In genomic region chr13:6618711-6619110, GRCm38 (mm10) we compare ENCODE assay signal across 28 mouse cellular contexts. TPM values are rescaled to one million over a fixed set of nuclear protein-coding genes. Genes with fewer than 3 reads are reported as not detected.
DNase-seq lines count a peak whose midpoint lies in the region; ATAC-seq and TF ChIP-seq lines count a peak whose summit lies in the region.
"Had no signal": no experiment of that assay in that cellular context is flagged by ENCODE, and none has a peak within 500 bp of the region (broad histone marks: within the 10 kb centered on the region; RNA-seq: fewer than 3 reads in every experiment).

No protein-coding gene starts in this region.

- DNase-seq in left cerebral cortex, adult 2 months (ENCODE audit: extremely low spot score in 1 of 2, low spot score in 2 of 2), result no peak
- DNase-seq in left cerebral cortex, postnatal 14 days (ENCODE audit: low spot score in 2 of 2), result no peak
- DNase-seq in Patski (ENCODE audit: low read depth, low spot score), result no peak
- DNase-seq in forebrain, embryonic 11.5 days (ENCODE audit: low spot score), result no peak
- no peak for DNase-seq in layer of hippocampus, postnatal 25 days (ENCODE audit: extremely low spot score in 1 of 2, low spot score in 1 of 2)
- DNase-seq: adrenal gland, postnatal 14 days; B cell, adult 2 months; cerebellum, adult 11 months; cerebellum, adult 2 months; cerebellum, adult 9-11 months; cerebellum, postnatal 25 days; gastrocnemius, postnatal 25 days; heart, adult 18-20 months; heart, postnatal 10 days; heart, postnatal 36 days had no signal

- no peaks in the 10 kb centered on the region for H3K36me3 ChIP-seq in C2C12 (ENCODE audit: control insufficient read depth, insufficient read depth)
- peaks cover 63% of the 10 kb centered on the region for H3K36me3 ChIP-seq in macrophage (ENCODE audit: inconsistent target)
- H3K36me3 ChIP-seq in forebrain, embryonic 11.5 days (ENCODE audit: control insufficient read depth, insufficient read depth, low read length), result no peaks in the 10 kb centered on the region
- H3K36me3 ChIP-seq: embryonic facial prominence, embryonic 12.5 days; embryonic facial prominence, embryonic 15.5 days; hindbrain, embryonic 10.5 days had no signal

- no peaks in the 10 kb centered on the region for H3K27me3 ChIP-seq in C2C12 (ENCODE audit: control insufficient read depth, insufficient read depth, insufficient read length)
- no peaks in the 10 kb centered on the region for H3K27me3 ChIP-seq in Patski
- no peaks in the 10 kb centered on the region for H3K27me3 ChIP-seq in forebrain, embryonic 11.5 days (ENCODE audit: control insufficient read depth, insufficient read depth, low read length)
- H3K27me3 ChIP-seq: embryonic facial prominence, embryonic 12.5 days; embryonic facial prominence, embryonic 15.5 days; forebrain, embryonic 13.5 days; heart, embryonic 12.5 days; heart, embryonic 15.5 days had no signal

- POLR2A ChIA-PET in Patski (lab: Charles Lee), result no interaction called here

- peak overlapping the region; percentile 73 for H3K27ac ChIP-seq in left cerebral cortex, adult 2 months
- H3K27ac ChIP-seq in macrophage, result peak overlapping the region; percentile 5; the same call in 1 of the 2 replicates
- no peak overlapping the region for H3K27ac ChIP-seq in forebrain, embryonic 11.5 days (ENCODE audit: low read depth, low read length)
- H3K27ac ChIP-seq: embryonic facial prominence, embryonic 12.5 days; embryonic facial prominence, embryonic 15.5 days; forebrain, embryonic 13.5 days; heart, embryonic 15.5 days; hindbrain, embryonic 10.5 days; hindbrain, embryonic 14.5 days; hindbrain, postnatal 0 days had no signal

- peak; percentile 37 for ATAC-seq in Patski
- ATAC-seq in cerebellum, adult (ENCODE audit: insufficient number of reproducible peaks, low FRiP score, low TSS enrichment), result no peak
- no peak for ATAC-seq in forebrain, embryonic 11.5 days (replicated peaks; ENCODE audit: low FRiP score)
- ATAC-seq: CD4-positive, CD25-positive, alpha-beta regulatory T cell, adult 4 months; forebrain, embryonic 13.5 days; forebrain, embryonic 16.5 days; hindbrain, postnatal 0 days had no signal

- CTCF ChIA-PET in Patski (lab: Charles Lee), result no interaction called here

- no peak for TF ChIP-seq CTCF in left cerebral cortex, adult 2 months (IDR thresholded peaks at IDR 0.05)
- TF ChIP-seq CTCF in C2C12 (IDR thresholded peaks at IDR 0.05; ENCODE audit: control insufficient read depth, insufficient read depth, insufficient read length) (no peak), Patski (IDR thresholded peaks at IDR 0.05) (no peak)

- H3K9ac ChIP-seq in forebrain, embryonic 11.5 days (ENCODE audit: low read length), result no peak overlapping the region
- H3K9ac ChIP-seq: embryonic facial prominence, embryonic 12.5 days; embryonic facial prominence, embryonic 15.5 days; forebrain, embryonic 13.5 days; heart, embryonic 12.5 days; heart, embryonic 15.5 days; hindbrain, embryonic 14.5 days had no signal

- no peaks in the 10 kb centered on the region for H3K79me3 ChIP-seq in C2C12 (ENCODE audit: low read depth)

- no peak overlapping the region for H3K4me2 ChIP-seq in forebrain, embryonic 11.5 days (ENCODE audit: low read depth, low read length, severe bottlenecking)
- H3K4me2 ChIP-seq: embryonic facial prominence, embryonic 12.5 days; embryonic facial prominence, embryonic 15.5 days; forebrain, embryonic 13.5 days; heart, embryonic 12.5 days; heart, embryonic 15.5 days; hindbrain, embryonic 14.5 days had no signal

- no peak overlapping the region for H3K4me3 ChIP-seq in left cerebral cortex, adult 2 months
- H3K4me3 ChIP-seq in C2C12 (ENCODE audit: insufficient read depth, poor library complexity, severe bottlenecking) (no peak overlapping the region), macrophage (ENCODE audit: inconsistent target) (no peak overlapping the region)
- no peak overlapping the region for H3K4me3 ChIP-seq in forebrain, embryonic 11.5 days (ENCODE audit: low read depth, low read length)
- H3K4me3 ChIP-seq: embryonic facial prominence, embryonic 12.5 days; embryonic facial prominence, embryonic 15.5 days; forebrain, embryonic 13.5 days; heart, embryonic 12.5 days; heart, embryonic 15.5 days; hindbrain, embryonic 10.5 days had no signal

- intact Hi-C loops in left cerebral cortex, adult 2 months (cut with DNase I), result no loop called here
- intact Hi-C loops in left cerebral cortex, postnatal 14 days (cut with DNase I), result no loop called here

- in situ Hi-C loops in Patski (cut with MboI; ENCODE audit: low pct_unique_long_range_greater_than_20kb), result no loop called here

- no peaks in the 10 kb centered on the region for H3K79me2 ChIP-seq in C2C12 (ENCODE audit: control insufficient read depth, insufficient read depth)
- H3K79me2 ChIP-seq in macrophage (ENCODE audit: inconsistent target), result peaks cover 20% of the 10 kb centered on the region

- no peaks in the 10 kb centered on the region for H3K4me1 ChIP-seq in forebrain, embryonic 11.5 days (replicated peaks; ENCODE audit: control insufficient read depth, insufficient read depth, low read length)
- H3K4me1 ChIP-seq: embryonic facial prominence, embryonic 12.5 days; embryonic facial prominence, embryonic 15.5 days; forebrain, embryonic 13.5 days; heart, embryonic 12.5 days; heart, embryonic 15.5 days; hindbrain, embryonic 10.5 days had no signal

- no peak overlapping the region for H3ac ChIP-seq in C2C12 (ENCODE audit: control insufficient read depth, insufficient read length, low read depth)

- no peaks in the 10 kb centered on the region for H3K9me3 ChIP-seq in forebrain, embryonic 11.5 days (ENCODE audit: control insufficient read depth, low read length)
- H3K9me3 ChIP-seq: embryonic facial prominence, embryonic 12.5 days; embryonic facial prominence, embryonic 15.5 days; forebrain, embryonic 13.5 days; heart, embryonic 12.5 days; heart, embryonic 15.5 days; hindbrain, embryonic 10.5 days had no signal

- WGBS in macrophage (ENCODE audit: missing documents), result 91% methylated on average over 3 of the region's 3 CpGs
- WGBS in forebrain, embryonic 11.5 days, result 80% methylated on average over 3 of the region's 3 CpGs

TF ChIP-seq in C2C12, 6 proteins besides CTCF, POLR2A, EP300 and RAD21:
- TF ChIP-seq MYOD1 (IDR thresholded peaks at IDR 0.05; ENCODE audit: control insufficient read depth, insufficient read length, low read depth), result peak; percentile 72
- no peak for TF ChIP-seq FOSL1 (IDR thresholded peaks at IDR 0.05; ENCODE audit: insufficient read depth, low read length, poor library complexity, severe bottlenecking)

RNA-seq across cellular contexts. Expression of gene Pfkp, which starts 29.9 kb away (rescaled TPM):
- 100 to 1,000 TPM; 299 to 307 TPM for total RNA-seq in left cerebral cortex, adult 2 months (2021)
- total RNA-seq in left cerebral cortex, postnatal 14 days (2021), result 100 to 1,000 TPM; 260 to 273 TPM
- polyA plus RNA-seq in C2C12 (2012; fragmentation: generic; extraction: Trizol) (38.7 TPM), Patski (2021) (220 TPM), macrophage (2018) (27.2 to 54.0 TPM (median 36.3 TPM) in 3 replicates)
- total RNA-seq in macrophage (2018; cell fraction: chromatin; rRNA removed), result 100 to 1,000 TPM in 23 of 26 experiments, 10 to 100 TPM in 3; 81.2 to 742 (median 166) TPM
- 10 to 100 TPM; 24.4 to 73.3 (median 37.5) TPM for total RNA-seq in macrophage (2018; cell fraction: cytosol; rRNA removed)
- 100 to 1,000 TPM in 11 of 26 experiments, 10 to 100 TPM in 15; 50.6 to 688 (median 88.0) TPM for total RNA-seq in macrophage (2018; cell fraction: nucleus; rRNA removed)
- polyA plus RNA-seq in forebrain, embryonic 11.5 days (2014; fragmentation: Nextera tagmentation; extraction: Ambion mirVana), result 16.7 and 17.3 TPM in 2 replicates
- total RNA-seq in layer of hippocampus, postnatal 25 days (2021), result 100 to 1,000 TPM; 201 to 202 TPM
